Mouse (Mus musculus): ENCODE measurements around the gene Ccr3.

DNA sequence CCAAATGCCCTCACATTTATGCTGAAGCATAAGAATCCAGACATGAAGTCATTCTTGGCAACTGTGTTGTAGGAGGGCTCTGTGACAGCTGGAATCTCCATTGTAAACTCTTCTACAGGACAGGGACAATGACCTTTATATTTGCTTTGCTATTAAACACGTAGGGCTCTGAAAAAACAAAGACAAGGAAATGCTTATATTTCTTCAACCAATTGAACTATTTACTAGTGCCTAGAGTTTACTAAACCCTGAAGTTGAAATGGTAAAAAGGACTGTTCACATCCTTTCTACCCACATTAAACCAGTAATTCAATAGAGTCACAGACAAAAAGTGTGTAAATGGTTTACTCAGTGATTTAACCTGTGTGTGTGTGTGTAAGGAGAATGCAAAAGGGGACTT is 43.5 kb upstream of the Ccr3 start, which contains the start of gene Ccr1l1:
- TF ChIP-seq POLR2A (IDR thresholded peaks at IDR 0.05; ENCODE audit: control insufficient read depth, extremely low read depth, insufficient read depth, low read length, poor library complexity) (no peak), CTCF (IDR thresholded peaks at IDR 0.05; ENCODE audit: borderline replicate concordance, control insufficient read depth, extremely low read depth, insufficient read depth, low read length, poor library complexity) (no peak)
